Mouse (Mus musculus): ENCODE data around the gene Anxa7. TPM values are rescaled to one million over a fixed set of nuclear protein-coding genes. Genes with fewer than 3 reads are reported as not detected.

The Anxa7 gene
- total and polyA plus RNA-seq, 3 experiments: 60.2 to 99.3 (median 89.2) TPM

- Histone ChIP-seq H3K4me2 (ENCODE audit: insufficient read depth, low read depth, poor library complexity, severe bottlenecking) (peak overlapping the region; percentile 79), H3K79me2 (replicated peaks; ENCODE audit: control insufficient read depth, extremely low read depth, insufficient read depth, poor library complexity, severe bottlenecking) (peaks cover 37% of the 10 kb centered on the region), H3K4me3 (replicated peaks in 1 of 3; ENCODE audit: low read depth in 2 of 3, low read length in 2 of 3, poor library complexity in 1 of 3) (peak overlapping the region; percentile 81 to 97 (median 87)), H3K27ac (ENCODE audit: insufficient read depth, low read depth) (peak overlapping the region; percentile 49), H3K27me3 (replicated peaks) (no peaks in the 10 kb centered on the region), H3K4me1 (ENCODE audit: control insufficient read depth in 1 of 2, insufficient read depth in 2 of 2) (peaks cover 6 to 43% of the 10 kb centered on the region in 2 experiments; a peak in 3 of 4 replicates), H3K9ac (ENCODE audit: insufficient read depth, low read depth) (peak overlapping the region; percentile 70), H3K9me3 (replicated peaks; ENCODE audit: low read length) (no peaks in the 10 kb centered on the region), H3K36me3 (replicated peaks in 1 of 2; ENCODE audit: control insufficient read depth in 1 of 2, insufficient read depth in 1 of 2, low read length in 1 of 2) (peaks cover 11 to 41% of the 10 kb centered on the region in 2 experiments)
- dilution Hi-C loops (cut with MboI; ENCODE audit: extremely low pct_ligation_motif_present, extremely low pct_unique_long_range_greater_than_20kb, low sequenced_read_pairs) (no loop called here), in situ Hi-C loops (cut with MboI; ENCODE audit: low pct_ligation_motif_present, low pct_unique_long_range_greater_than_20kb, low sequenced_read_pairs) (no loop called here)
- TF ChIP-seq BHLHE40 (IDR thresholded peaks at IDR 0.05; ENCODE audit: low read depth, low read length) (peak; percentile 38; the same call in 1 of the 2 replicates), USF2 (conservative IDR thresholded peaks at IDR 0.05; ENCODE audit: low read depth, low read length) (no peak), ZNF384 (IDR thresholded peaks at IDR 0.05; ENCODE audit: low read depth, low read length) (no peak), HCFC1 (IDR thresholded peaks at IDR 0.05; ENCODE audit: low read depth, low read length) (peak; percentile 64), EP300 (IDR thresholded peaks at IDR 0.05; ENCODE audit: low read length) (peak; percentile 51), SMC3 (IDR thresholded peaks at IDR 0.05; ENCODE audit: low read depth, low read length) (no peak), PAX5 (IDR thresholded peaks at IDR 0.05; ENCODE audit: low read length) (no peak), ELF1 (IDR thresholded peaks at IDR 0.05; ENCODE audit: low read depth, low read length) (peak; percentile 83), USF1 (IDR thresholded peaks at IDR 0.05; ENCODE audit: low read depth, low read length) (no peak), RAD21 (IDR thresholded peaks at IDR 0.05; ENCODE audit: low read depth, low read length) (no peak), NELFE (IDR thresholded peaks at IDR 0.05; ENCODE audit: low read depth, low read length) (peak; percentile 31; the same call in 1 of the 2 replicates), UBTF (IDR thresholded peaks at IDR 0.05; ENCODE audit: low read depth, low read length) (no peak), IRF4 (IDR thresholded peaks at IDR 0.05; ENCODE audit: low read depth, low read length) (peak; percentile 87), JUND (conservative IDR thresholded peaks at IDR 0.05; ENCODE audit: low read depth, low read length) (no peak), SIN3A (IDR thresholded peaks at IDR 0.05; ENCODE audit: low read length) (peak; percentile 89), POLR2AphosphoS2 (IDR thresholded peaks at IDR 0.05; ENCODE audit: low read depth, low read length) (no peak), ZKSCAN1 (IDR thresholded peaks at IDR 0.05; ENCODE audit: borderline replicate concordance, low read depth, low read length) (no peak), ETS1 (conservative IDR thresholded peaks at IDR 0.05; ENCODE audit: low read depth, low read length) (peak; percentile 35; the same call in 1 of the 2 replicates), MYC (IDR thresholded peaks at IDR 0.05; ENCODE audit: low read depth, low read length) (peak; percentile 71; the same call in 1 of the 2 replicates), TBP (conservative IDR thresholded peaks at IDR 0.05; ENCODE audit: low read depth, low read length) (no peak), MEF2A (IDR thresholded peaks at IDR 0.05; ENCODE audit: borderline replicate concordance, low read depth, low read length) (peak; percentile 72; the same call in 1 of the 2 replicates), RCOR1 (conservative IDR thresholded peaks at IDR 0.05; ENCODE audit: low read depth, low read length) (no peak), ZMIZ1 (IDR thresholded peaks at IDR 0.05; ENCODE audit: low read depth, low read length) (no peak), ZC3H11A (IDR thresholded peaks at IDR 0.05; ENCODE audit: low read depth, low read length) (no peak), KAT2A (IDR thresholded peaks at IDR 0.05; ENCODE audit: insufficient replicate concordance, low read length) (0 out of 2 replicates have a peak, but pooled peaks have one; percentile 33), CHD2 (IDR thresholded peaks at IDR 0.05; ENCODE audit: low read length) (peak; percentile 69)
- peak; percentile 82 for DNase-seq (ENCODE audit: extremely low read depth)
Observed at GRCm38 (mm10) chr14:20478801-20479200, 1.1 kb downstream of the Anxa7 start.

Data from CH12.LX (cell line).